ENCODE assay signal across 31 mouse cellular contexts in genomic region chr13:59469701-59470100, GRCm38 (mm10).
"Had no signal": no experiment of that assay in that cellular context is flagged by ENCODE, and none has a peak within 500 bp of the region (broad histone marks: within the 10 kb centered on the region; RNA-seq: fewer than 3 reads in every experiment).

No protein-coding gene starts in this region.

- H3K4me2 ChIP-seq: limb, embryonic 12.5 days; limb, embryonic 13.5 days; limb, embryonic 15.5 days; liver, embryonic 11.5 days; liver, embryonic 12.5 days; liver, embryonic 13.5 days; liver, embryonic 15.5 days; lung, embryonic 14.5 days; lung, embryonic 15.5 days; midbrain, embryonic 12.5 days; midbrain, embryonic 13.5 days; midbrain, embryonic 15.5 days; neural tube, embryonic 12.5 days had no signal

- ATAC-seq: liver, embryonic 12.5 days; liver, postnatal 0 days; lung, postnatal 0 days; midbrain, embryonic 13.5 days; midbrain, embryonic 15.5 days; midbrain, embryonic 16.5 days had no signal

- H3K9me3 ChIP-seq: limb, embryonic 10.5 days; limb, embryonic 12.5 days; limb, embryonic 13.5 days; limb, embryonic 15.5 days; liver, embryonic 12.5 days; liver, embryonic 13.5 days; liver, embryonic 15.5 days; lung, embryonic 15.5 days; megakaryocyte, embryonic 14.5 days; midbrain, embryonic 12.5 days; midbrain, embryonic 13.5 days; midbrain, embryonic 15.5 days; neural tube, embryonic 12.5 days had no signal

- H3K4me3 ChIP-seq: left cerebral cortex, adult 2 months; limb, embryonic 10.5 days; limb, embryonic 12.5 days; limb, embryonic 13.5 days; limb, embryonic 15.5 days; liver, embryonic 12.5 days; liver, embryonic 13.5 days; liver, embryonic 15.5 days; lung, embryonic 15.5 days; megakaryocyte, embryonic 14.5 days; midbrain, embryonic 12.5 days; midbrain, embryonic 13.5 days; midbrain, embryonic 15.5 days; myocyte; neural tube, embryonic 12.5 days had no signal

- H3K27ac ChIP-seq: left cerebral cortex, adult 2 months; limb, embryonic 10.5 days; limb, embryonic 12.5 days; limb, embryonic 13.5 days; limb, embryonic 15.5 days; liver, embryonic 12.5 days; liver, embryonic 13.5 days; liver, embryonic 14.5 days; liver, embryonic 15.5 days; lung, embryonic 15.5 days; macrophage; midbrain, embryonic 12.5 days; midbrain, embryonic 13.5 days; midbrain, embryonic 15.5 days; neural tube, embryonic 12.5 days had no signal

- H3K4me1 ChIP-seq: liver, embryonic 12.5 days; liver, embryonic 13.5 days; liver, embryonic 15.5 days; midbrain, embryonic 12.5 days; neural tube, embryonic 12.5 days had no signal

- H3K9ac ChIP-seq: limb, embryonic 12.5 days; limb, embryonic 13.5 days; limb, embryonic 15.5 days; liver, embryonic 12.5 days; liver, embryonic 13.5 days; liver, embryonic 14.5 days; liver, embryonic 15.5 days; liver, postnatal 0 days; lung, embryonic 14.5 days; lung, embryonic 15.5 days; midbrain, embryonic 12.5 days; midbrain, embryonic 13.5 days; midbrain, embryonic 15.5 days; neural tube, embryonic 12.5 days had no signal

- DNase-seq: left cerebral cortex, postnatal 4 days; liver; liver, embryonic 13.5 days; liver, postnatal 0 days; lung, adult 18-20 months; lung, adult 2 months; lung, embryonic 14.5 days; lung, postnatal 10 days; lung, postnatal 14 days; lung, postnatal 36 days; lung, postnatal 4 days; midbrain, embryonic 14.5 days had no signal

- H3K27me3 ChIP-seq: limb, embryonic 12.5 days; limb, embryonic 13.5 days; limb, embryonic 15.5 days; liver, embryonic 12.5 days; liver, embryonic 13.5 days; liver, embryonic 15.5 days; lung, embryonic 15.5 days; megakaryocyte, embryonic 14.5 days; midbrain, embryonic 12.5 days; midbrain, embryonic 13.5 days; midbrain, embryonic 15.5 days; neural tube, embryonic 12.5 days had no signal

- H3K36me3 ChIP-seq: limb, embryonic 12.5 days; midbrain, embryonic 15.5 days had no signal
